Mouse (Mus musculus): ENCODE data around the gene Lsamp.

GRCm38 (mm10) chr16:42190114-42191045 is 2206.2 kb downstream of the Lsamp start:
- TF ChIP-seq POLR2A (IDR thresholded peaks at IDR 0.05; ENCODE audit: low read depth, low read length) (no peak), CTCF (IDR thresholded peaks at IDR 0.05; ENCODE audit: extremely low read depth, insufficient read depth, insufficient read length, insufficient replicate concordance) (peak; percentile 82)
